Mouse (Mus musculus): ENCODE measurements at regions not wholly inside any gene's neighbourhood (a gene's known extent, or its start where the extent isn't known, plus 50 kb on each side); places are given as distances from the start of the nearest gene placed in this dataset.

DNA sequence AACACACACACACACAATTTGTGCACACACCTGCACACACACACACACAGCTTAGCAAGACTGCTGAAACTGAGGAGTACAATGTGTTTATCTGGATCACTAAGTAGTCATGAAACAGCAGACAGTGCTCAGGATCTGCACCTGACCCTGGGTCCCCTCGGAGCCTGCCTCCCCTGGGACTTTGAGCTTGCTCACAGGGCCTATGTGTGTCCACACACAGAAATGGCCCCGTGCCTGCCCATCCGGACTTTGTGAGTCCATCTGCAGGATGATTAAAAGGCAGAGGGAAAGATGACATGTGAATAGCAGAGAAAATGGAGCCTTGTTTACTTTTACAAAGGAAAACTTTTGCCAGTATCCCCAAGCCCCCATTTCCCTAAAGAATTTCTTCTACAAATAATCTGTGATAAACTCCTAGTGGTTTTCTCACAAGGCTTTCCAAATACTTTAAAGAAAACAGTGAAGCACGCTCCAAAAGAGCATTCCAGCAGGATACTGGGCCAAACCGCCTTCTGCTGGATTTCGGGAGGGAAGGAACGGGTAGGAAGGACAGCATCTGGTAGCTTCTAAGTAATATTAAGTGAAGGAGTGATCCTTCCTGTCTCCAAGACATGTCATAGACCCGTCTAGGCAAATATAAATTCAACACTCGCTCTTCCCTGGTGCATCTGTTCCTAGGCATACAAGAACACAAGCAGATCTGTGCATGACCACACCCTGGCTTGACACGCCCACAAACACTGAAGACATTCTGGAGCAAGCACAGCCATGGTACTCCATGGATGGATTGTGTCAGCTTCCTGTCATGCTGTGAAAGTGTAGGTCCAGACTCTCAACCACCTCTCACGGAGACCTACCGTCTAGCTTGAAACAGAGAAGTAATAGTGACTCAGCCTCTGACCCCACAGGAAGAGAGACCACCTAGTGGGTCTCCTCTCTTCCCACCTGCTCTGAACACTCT, 52.1 kb upstream of the Zfp637 start:
- H3K4me1 ChIP-seq, result no peaks in the 10 kb centered on the region
- no peaks in the 10 kb centered on the region for H3K27me3 ChIP-seq
- H3K4me2 ChIP-seq (replicated peaks), result no peak overlapping the region
- no peaks in the 10 kb centered on the region for H3K36me3 ChIP-seq
- WGBS, result 84% methylated on average over 12 of the region's 12 CpGs
- no peak overlapping the region for H3K4me3 ChIP-seq
- no peaks in the 10 kb centered on the region for H3K9me3 ChIP-seq (replicated peaks)
- no peak overlapping the region for H3K27ac ChIP-seq
- no peak overlapping the region for H3K9ac ChIP-seq
- ATAC-seq (ENCODE audit: low FRiP score), result no peak

DNA sequence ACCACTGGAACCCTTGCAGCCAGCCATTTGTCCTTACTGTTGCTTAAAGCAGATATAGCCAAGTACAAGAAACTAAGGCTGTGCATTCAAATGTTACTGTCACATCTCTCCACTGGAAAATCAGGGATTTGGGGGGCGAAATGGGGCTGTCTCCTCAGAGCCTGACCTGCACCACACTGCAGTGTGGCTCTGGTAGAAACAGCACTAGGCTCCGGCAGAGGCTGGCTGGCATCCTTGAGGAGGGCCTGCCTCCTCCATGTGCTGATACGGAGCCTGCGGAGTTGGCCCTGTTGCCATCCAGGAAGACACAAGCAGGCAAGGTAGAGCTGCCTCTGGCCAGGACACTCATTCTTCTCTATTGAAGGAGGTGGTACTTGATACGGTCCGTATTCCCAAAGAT, 50.4 kb upstream of the Zfp637 start:
- H3K9me3 ChIP-seq (replicated peaks), result 0 out of 2 replicates have a peak, but pooled peaks cover 2% of the 10 kb centered on the region
- 89% methylated on average over 6 of the region's 6 CpGs for WGBS
- H3K36me3 ChIP-seq, result no peaks in the 10 kb centered on the region
- no peaks in the 10 kb centered on the region for H3K27me3 ChIP-seq
- H3K4me2 ChIP-seq (replicated peaks), result no peak overlapping the region
- no peak overlapping the region for H3K4me3 ChIP-seq
- H3K4me1 ChIP-seq, result no peaks in the 10 kb centered on the region
- H3K27ac ChIP-seq, result no peak overlapping the region
- no peak for ATAC-seq (ENCODE audit: low FRiP score)
- no peak overlapping the region for H3K9ac ChIP-seq

All from hindbrain, embryonic 12.5 days (tissue).